Mouse (Mus musculus): ENCODE results near the gene Rab37.
A peak's percentile ranks its signal among the peaks of the same experiment; 100 is the strongest.

The Rab37 gene

GRCm38 (mm10) chr11:115091362-115091901, at the start of gene Rab37:
Gene Rab37, plus strand, starts transcription at chr11:115091431.
- DNase-seq = peak; percentile 22 to 28

- DNase-seq = no peak
Measured at GRCm38 (mm10) chr11:115048259-115048658, 43.0 kb upstream of the Rab37 start, which contains the start of gene Cd300ld3. Gene Cd300ld3, minus strand, starts transcription at chr11:115048409.

- DNase-seq = peak; percentile 88 to 93
Measured at GRCm38 (mm10) chr11:115049282-115049895, 41.8 kb upstream of the Rab37 start.

GRCm38 (mm10) chr11:115052206-115052605, 39.0 kb upstream of the Rab37 start:
- no peak for DNase-seq

- DNase-seq = no peak
Measured at GRCm38 (mm10) chr11:115052991-115053390, 38.2 kb upstream of the Rab37 start.

GRCm38 (mm10) chr11:115054537-115054936, 36.7 kb upstream of the Rab37 start:
- no peak for DNase-seq

GRCm38 (mm10) chr11:115058701-115059100, 32.5 kb upstream of the Rab37 start:
- DNase-seq = no peak

- DNase-seq = no peak
Measured at GRCm38 (mm10) chr11:115059797-115060196, 31.4 kb upstream of the Rab37 start.

- no peak for DNase-seq
Measured at GRCm38 (mm10) chr11:115062077-115062476, 29.2 kb upstream of the Rab37 start, which contains the start of gene Cd300e. Gene Cd300e, minus strand, starts transcription at chr11:115062177.

- no peak for DNase-seq
Measured at GRCm38 (mm10) chr11:115066768-115067167, 24.5 kb upstream of the Rab37 start.

- DNase-seq = peak; percentile 62 to 63
Measured at GRCm38 (mm10) chr11:115071015-115071551, 20.1 kb upstream of the Rab37 start.

- DNase-seq = peak; percentile 43 to 64
Measured at GRCm38 (mm10) chr11:115071631-115072294, 19.5 kb upstream of the Rab37 start.

GRCm38 (mm10) chr11:115073002-115073401, 18.2 kb upstream of the Rab37 start:
- DNase-seq = no peak

GRCm38 (mm10) chr11:115075407-115075806, 15.8 kb upstream of the Rab37 start:
- DNase-seq = no peak

GRCm38 (mm10) chr11:115075859-115076258, 15.4 kb upstream of the Rab37 start:
- DNase-seq = no peak

GRCm38 (mm10) chr11:115077436-115077835, 13.8 kb upstream of the Rab37 start:
- DNase-seq = no peak

GRCm38 (mm10) chr11:115078680-115079079, 12.6 kb upstream of the Rab37 start:
- DNase-seq = no peak

GRCm38 (mm10) chr11:115080886-115081285, 10.3 kb upstream of the Rab37 start:
- DNase-seq = peak; percentile 68 to 75

GRCm38 (mm10) chr11:115081373-115081772, 9.9 kb upstream of the Rab37 start:
- no peak for DNase-seq

- DNase-seq = peak; percentile 38
Measured at GRCm38 (mm10) chr11:115082196-115082595, 9.0 kb upstream of the Rab37 start.

GRCm38 (mm10) chr11:115083376-115084139, 7.7 kb upstream of the Rab37 start:
- peak; percentile 90 to 96 for DNase-seq

GRCm38 (mm10) chr11:115084595-115084994, 6.6 kb upstream of the Rab37 start:
- DNase-seq = peak; percentile 21 to 28

GRCm38 (mm10) chr11:115085064-115085463, 6.2 kb upstream of the Rab37 start:
- no peak for DNase-seq

All from cerebellum, postnatal 10 days (tissue).